Mouse (Mus musculus) midbrain, embryonic 13.5 days (tissue): ENCODE measurements at regions not wholly inside any gene's neighbourhood (a gene's known extent, or its start where the extent isn't known, plus 50 kb on each side); places are given as distances from the start of the nearest gene placed in this dataset.
"Not testable (repeated sequence)": the region's sequence is repeated elsewhere in the genome, so short reads cannot be mapped to it uniquely, and the experiment has no call there.

Experiments
- ATAC-seq: fragments of 200-750 bp; cut with Nextera tagmentation; 2 replicates; pipeline ENCODE4 v1.8.0; 2017; ENCODE audit warnings: mild to moderate bottlenecking, moderate TSS enrichment, moderate library complexity
- H3K27ac ChIP-seq: fragments of 300-500 bp; sonication (generic); 2 replicates; pipeline ENCODE4 v1.5.1; 2015; ENCODE audit warnings: inconsistent platforms, mild to moderate bottlenecking, moderate library complexity
- H3K27me3 ChIP-seq: fragments of 300-500 bp; sonication (generic); 2 replicates; pipeline ENCODE4 v1.6.1; 2015; ENCODE audit warnings: mild to moderate bottlenecking, inconsistent platforms
- H3K36me3 ChIP-seq: fragments of 300-500 bp; sonication (generic); 2 replicates; pipeline ENCODE4 v1.6.1; 2015; ENCODE audit warnings: mild to moderate bottlenecking, inconsistent platforms
- H3K4me1 ChIP-seq: fragments of 300-500 bp; sonication (generic); replicated peaks from 2 replicates; pipeline ENCODE4 v1.6.1; 2015; ENCODE audit warnings: inconsistent platforms
- H3K4me2 ChIP-seq: fragments of 300-500 bp; sonication (generic); replicated peaks from 2 replicates; pipeline ENCODE4 v1.6.1; 2015; ENCODE audit warnings: moderate library complexity, mild to moderate bottlenecking, inconsistent platforms
- H3K4me3 ChIP-seq: fragments of 300-500 bp; sonication (generic); replicated peaks from 2 replicates; pipeline ENCODE4 v1.5.1; 2015; ENCODE audit warnings: mild to moderate bottlenecking, inconsistent platforms
- H3K9ac ChIP-seq: fragments of 300-500 bp; sonication (generic); replicated peaks from 2 replicates; pipeline ENCODE4 v1.6.1; 2015; ENCODE audit warnings: mild to moderate bottlenecking, inconsistent platforms
- H3K9me3 ChIP-seq: fragments of 300-500 bp; sonication (generic); 2 replicates; pipeline ENCODE4 v1.6.1; 2016; ENCODE audit warnings: mild to moderate bottlenecking, inconsistent platforms
- WGBS: fragments of 180-500 bp; shearing (Covaris S2); methylation state at CpG from one replicate; pipeline ENCODE4 v1.1.7; 2015; 5-methylcytosine and 5-hydroxymethylcytosine counted together

GRCm38 (mm10) chr12:32434506-32435002 lies 56.0 kb downstream of the Ccdc71l start:
- no peak overlapping the region for H3K9ac ChIP-seq
- no peak overlapping the region for H3K27ac ChIP-seq
- no peaks in the 10 kb centered on the region for H3K4me1 ChIP-seq
- H3K27me3 ChIP-seq = no peaks in the 10 kb centered on the region
- no peaks in the 10 kb centered on the region for H3K36me3 ChIP-seq
- H3K4me2 ChIP-seq = no peak overlapping the region
- no peaks in the 10 kb centered on the region for H3K9me3 ChIP-seq
- no peak for ATAC-seq
- H3K4me3 ChIP-seq = no peak overlapping the region

DNA sequence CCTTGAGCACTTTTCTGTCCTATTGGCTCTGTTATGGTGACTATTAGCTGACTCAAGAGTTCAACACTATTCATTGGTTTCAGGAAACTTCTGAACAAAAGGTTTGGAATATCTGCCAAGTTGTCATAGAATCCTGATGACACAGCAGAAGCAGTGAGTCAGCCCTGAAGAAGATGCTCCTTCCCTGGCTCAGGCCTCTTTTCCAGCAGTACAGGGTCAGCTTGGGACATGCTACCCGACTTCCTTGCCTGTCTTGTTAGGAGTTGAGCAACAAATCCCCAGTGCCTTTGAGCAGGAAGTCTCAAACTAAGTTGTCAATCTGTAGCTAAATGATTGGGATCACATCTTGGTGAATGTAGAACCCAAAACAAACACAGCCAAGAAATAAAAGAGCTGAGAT lies 56.6 kb downstream of the Ccdc71l start:
- ATAC-seq = no peak
- Histone ChIP-seq H3K4me3 (no peak overlapping the region), H3K4me2 (no peak overlapping the region), H3K27me3 (no peaks in the 10 kb centered on the region), H3K9me3 (no peaks in the 10 kb centered on the region), H3K9ac (no peak overlapping the region), H3K27ac (no peak overlapping the region), H3K36me3 (no peaks in the 10 kb centered on the region), H3K4me1 (no peaks in the 10 kb centered on the region)
- 84% methylated on average over 1 of the region's 1 CpGs for WGBS

- 85% methylated on average over 1 of the region's 1 CpGs for WGBS
- Histone ChIP-seq H3K27ac (no peak overlapping the region), H3K9me3 (no peaks in the 10 kb centered on the region), H3K4me3 (no peak overlapping the region), H3K36me3 (no peaks in the 10 kb centered on the region), H3K4me2 (no peak overlapping the region), H3K27me3 (no peaks in the 10 kb centered on the region), H3K9ac (no peak overlapping the region), H3K4me1 (no peaks in the 10 kb centered on the region)
- ATAC-seq = no peak
Observed at GRCm38 (mm10) chr12:32438209-32438608, 59.7 kb downstream of the Ccdc71l start.

DNA sequence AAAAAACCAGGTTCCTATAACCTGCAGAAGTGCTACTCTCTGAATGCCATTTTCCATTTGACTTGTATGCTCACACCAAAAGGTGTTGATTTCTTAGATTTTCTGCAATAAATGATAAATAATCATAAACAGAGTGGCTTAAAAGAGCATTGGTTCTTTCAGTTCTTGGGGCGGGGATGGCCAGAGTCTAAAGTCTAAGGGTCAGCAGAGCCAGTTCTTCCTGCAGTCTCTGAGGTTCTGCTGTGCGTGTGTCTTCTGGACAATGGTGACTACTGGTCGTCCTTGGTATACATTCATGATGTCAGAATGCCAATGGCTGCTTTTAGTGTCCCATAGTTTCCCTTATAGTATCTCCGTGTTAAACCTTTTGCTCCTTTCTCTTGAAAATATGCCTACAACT lies 66.3 kb downstream of the Ccdc71l start:
- no peak overlapping the region for H3K9ac ChIP-seq

GRCm38 (mm10) chr12:32445874-32446273 lies 67.4 kb downstream of the Ccdc71l start:
- Histone ChIP-seq H3K9ac (no peak overlapping the region), H3K4me2 (no peak overlapping the region), H3K36me3 (no peaks in the 10 kb centered on the region), H3K27ac (no peak overlapping the region), H3K9me3 (no peaks in the 10 kb centered on the region), H3K4me1 (no peaks in the 10 kb centered on the region), H3K4me3 (no peak overlapping the region), H3K27me3 (no peaks in the 10 kb centered on the region)
- ATAC-seq = no peak

More for the DNA sequence above, 66.3 kb downstream of the Ccdc71l start:
- H3K27me3 ChIP-seq = no peaks in the 10 kb centered on the region
- no peaks in the 10 kb centered on the region for H3K9me3 ChIP-seq
- H3K36me3 ChIP-seq = no peaks in the 10 kb centered on the region
- WGBS = 89% methylated on average over 4 of the region's 4 CpGs
- H3K4me3 ChIP-seq = no peak overlapping the region
- H3K4me2 ChIP-seq = no peak overlapping the region
- H3K27ac ChIP-seq = no peak overlapping the region
- ATAC-seq = no peak
- no peaks in the 10 kb centered on the region for H3K4me1 ChIP-seq

DNA sequence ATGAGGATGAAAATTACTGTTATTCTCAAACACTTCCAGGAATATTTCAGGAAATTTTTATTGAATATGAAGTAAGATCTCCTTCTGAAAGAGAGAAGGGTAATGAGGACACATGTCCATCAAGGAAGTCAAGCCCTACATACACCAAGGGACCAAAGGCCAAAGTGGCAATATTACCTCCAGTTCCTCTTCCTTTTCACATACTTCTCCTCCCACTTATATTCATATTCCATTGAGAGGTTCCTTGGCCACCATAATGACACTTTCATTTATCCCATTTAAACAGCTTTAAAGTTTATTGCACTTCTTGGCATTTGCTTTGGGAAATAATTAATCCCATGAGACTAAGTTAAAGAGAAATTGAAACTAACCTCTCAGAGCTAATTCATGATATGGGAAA lies 70.9 kb downstream of the Ccdc71l start:
- H3K4me3 ChIP-seq = no peak overlapping the region
- H3K36me3 ChIP-seq = no peaks in the 10 kb centered on the region
- H3K27me3 ChIP-seq = no peaks in the 10 kb centered on the region
- ATAC-seq = no peak
- no peaks in the 10 kb centered on the region for H3K9me3 ChIP-seq
- H3K4me1 ChIP-seq = no peaks in the 10 kb centered on the region
- H3K27ac ChIP-seq = no peak overlapping the region
- H3K4me2 ChIP-seq = no peak overlapping the region
- H3K9ac ChIP-seq = no peak overlapping the region

GRCm38 (mm10) chr12:32451226-32451625 lies 72.7 kb downstream of the Ccdc71l start:
- WGBS = 74% methylated on average over 1 of the region's 1 CpGs
- no peak for ATAC-seq
- H3K9ac ChIP-seq = no peak overlapping the region
- H3K27me3 ChIP-seq = no peaks in the 10 kb centered on the region
- H3K27ac ChIP-seq = no peak overlapping the region
- H3K9me3 ChIP-seq = no peaks in the 10 kb centered on the region
- no peaks in the 10 kb centered on the region for H3K4me1 ChIP-seq
- no peak overlapping the region for H3K4me2 ChIP-seq
- no peaks in the 10 kb centered on the region for H3K36me3 ChIP-seq
- no peak overlapping the region for H3K4me3 ChIP-seq

DNA sequence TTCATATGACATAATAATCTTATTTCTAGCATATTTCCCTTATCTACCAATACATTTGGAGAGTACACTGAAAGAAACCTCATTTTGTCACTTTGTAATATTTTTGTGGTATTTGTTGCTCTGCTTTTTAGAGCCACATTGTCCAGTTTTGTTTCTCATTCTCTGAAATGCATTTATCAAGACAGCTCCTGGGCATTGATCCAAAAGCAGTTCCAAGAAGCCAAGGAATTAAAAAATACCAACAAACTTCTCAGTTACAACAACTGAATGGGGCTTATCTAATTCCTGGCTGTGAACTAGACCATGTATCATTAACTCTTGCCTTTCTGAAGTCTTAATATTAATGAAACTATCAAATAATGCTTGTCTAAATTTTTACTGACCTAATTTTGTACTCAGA lies 76.3 kb downstream of the Ccdc71l start:
- H3K9me3 ChIP-seq = no peaks in the 10 kb centered on the region

GRCm38 (mm10) chr12:32455231-32455630 lies 76.7 kb downstream of the Ccdc71l start:
- H3K9ac ChIP-seq, H3K4me2 ChIP-seq, H3K36me3 ChIP-seq, H3K4me3 ChIP-seq, H3K4me1 ChIP-seq, ATAC-seq, H3K27me3 ChIP-seq, H3K9me3 ChIP-seq, H3K27ac ChIP-seq: not testable (repeated sequence)
- 91% methylated on average over 3 of the region's 3 CpGs for WGBS

More for the DNA sequence above, 76.3 kb downstream of the Ccdc71l start:
- Histone ChIP-seq H3K27me3 (no peaks in the 10 kb centered on the region), H3K4me3 (no peak overlapping the region), H3K27ac (no peak overlapping the region), H3K4me1 (no peaks in the 10 kb centered on the region), H3K36me3 (no peaks in the 10 kb centered on the region), H3K9ac (no peak overlapping the region), H3K4me2 (no peak overlapping the region)
- ATAC-seq = no peak

DNA sequence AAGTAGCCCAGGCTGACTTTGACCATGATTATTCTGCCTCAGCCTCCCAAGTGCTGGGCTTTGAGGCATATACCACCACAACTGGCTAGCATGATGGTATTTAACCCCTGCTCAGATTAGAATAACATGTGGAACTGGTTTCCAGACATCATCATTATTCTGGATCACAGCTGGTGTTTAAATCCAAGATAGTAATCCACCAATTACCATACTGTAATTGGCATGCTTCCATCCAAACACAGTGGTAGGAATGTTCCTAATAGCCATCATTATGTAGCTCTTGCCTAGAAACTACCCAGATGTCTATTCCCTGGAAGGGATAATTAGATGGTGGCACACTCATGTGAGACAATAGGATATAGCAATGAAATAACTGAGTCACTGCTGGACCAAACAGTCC lies 77.4 kb downstream of the Ccdc71l start:
- no peak overlapping the region for H3K9ac ChIP-seq
- H3K9me3 ChIP-seq = no peaks in the 10 kb centered on the region
- no peaks in the 10 kb centered on the region for H3K4me1 ChIP-seq
- no peaks in the 10 kb centered on the region for H3K36me3 ChIP-seq
- peak; percentile 77; the same call in 1 of the 2 replicates for ATAC-seq
- H3K27ac ChIP-seq = no peak overlapping the region
- H3K4me2 ChIP-seq = no peak overlapping the region
- no peak overlapping the region for H3K4me3 ChIP-seq
- H3K27me3 ChIP-seq = no peaks in the 10 kb centered on the region

DNA sequence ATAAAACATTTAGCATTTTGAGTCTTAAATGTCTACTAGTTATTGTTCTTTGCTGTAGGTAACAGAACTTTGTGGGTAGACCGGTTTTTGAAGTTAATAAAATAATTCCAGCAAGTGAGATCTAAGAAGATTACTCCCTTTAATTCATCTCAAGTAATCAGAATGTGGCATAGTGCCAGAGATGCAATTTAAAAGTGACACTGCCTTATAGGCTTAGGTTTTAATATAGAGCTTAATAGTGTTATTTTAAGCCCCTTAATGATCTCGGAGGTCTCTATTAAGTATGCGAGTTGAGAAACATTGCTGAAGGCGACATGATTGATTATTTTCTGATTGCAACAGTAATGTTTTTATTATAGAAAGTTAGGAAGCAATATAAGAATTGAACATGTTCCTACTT lies 78.3 kb downstream of the Ccdc71l start:
- Histone ChIP-seq H3K36me3 (no peaks in the 10 kb centered on the region), H3K4me2 (no peak overlapping the region), H3K4me1 (no peaks in the 10 kb centered on the region), H3K9ac (no peak overlapping the region), H3K27me3 (no peaks in the 10 kb centered on the region), H3K4me3 (no peak overlapping the region), H3K9me3 (no peaks in the 10 kb centered on the region), H3K27ac (no peak overlapping the region)
- WGBS = 86% methylated on average over 4 of the region's 4 CpGs
- no peak for ATAC-seq

GRCm38 (mm10) chr12:32458386-32458785 lies 79.9 kb downstream of the Ccdc71l start:
- no peaks in the 10 kb centered on the region for H3K4me1 ChIP-seq

GRCm38 (mm10) chr12:32460330-32460998 lies 82.0 kb downstream of the Ccdc71l start:
- Histone ChIP-seq H3K4me1 (no peaks in the 10 kb centered on the region), H3K4me3 (no peak overlapping the region), H3K36me3 (no peaks in the 10 kb centered on the region), H3K9me3 (no peaks in the 10 kb centered on the region), H3K4me2 (no peak overlapping the region), H3K27me3 (no peaks in the 10 kb centered on the region), H3K27ac (no peak overlapping the region), H3K9ac (no peak overlapping the region)
- ATAC-seq = no peak
- 77% methylated on average over 4 of the region's 4 CpGs for WGBS

More at GRCm38 (mm10) chr12:32458386-32458785, 79.9 kb downstream of the Ccdc71l start:
- H3K9me3 ChIP-seq = no peaks in the 10 kb centered on the region
- no peak overlapping the region for H3K9ac ChIP-seq
- H3K4me2 ChIP-seq = no peak overlapping the region
- H3K27me3 ChIP-seq = no peaks in the 10 kb centered on the region
- H3K4me3 ChIP-seq = no peak overlapping the region
- WGBS = 77% methylated on average over 1 of the region's 1 CpGs
- no peak for ATAC-seq
- no peak overlapping the region for H3K27ac ChIP-seq
- H3K36me3 ChIP-seq = no peaks in the 10 kb centered on the region
